Mouse (Mus musculus) stomach, postnatal 0 days (tissue): ENCODE results near the gene Fam151a. TPM values are rescaled to one million over a fixed set of nuclear protein-coding genes. Genes with fewer than 3 reads are reported as not detected.
"Not testable (repeated sequence)": the region's sequence is repeated elsewhere in the genome, so short reads cannot be mapped to it uniquely, and the experiment has no call there.

ENCODE experiments used
- ATAC-seq: fragments of 200-750 bp; cut with Nextera tagmentation; 2 replicates; pipeline ENCODE4 v1.8.0; 2017; ENCODE audit not compliant: low FRiP score, low TSS enrichment
- DNase-seq: peaks from one replicate; pipeline ENCODE4 v3.0.0-alpha.2; 2016; ENCODE audit warnings: low spot score
- H3K27ac ChIP-seq: fragments of 300-500 bp; sonication (generic); replicated peaks from 2 replicates; pipeline ENCODE4 v1.5.1; 2014; ENCODE audit warnings: mild to moderate bottlenecking, control low read depth
- H3K27me3 ChIP-seq: fragments of 300-500 bp; sonication (generic); 2 replicates; pipeline ENCODE4 v1.6.1; 2014; ENCODE audit warnings: low read length; ENCODE audit not compliant: control insufficient read depth, insufficient read depth
- H3K36me3 ChIP-seq: fragments of 300-500 bp; sonication (generic); 2 replicates; pipeline ENCODE4 v1.6.1; 2014; ENCODE audit warnings: low read length, mixed read lengths; ENCODE audit not compliant: control insufficient read depth, insufficient read depth
- H3K4me1 ChIP-seq: fragments of 300-500 bp; sonication (generic); replicated peaks from 2 replicates; pipeline ENCODE4 v1.6.1; 2014; ENCODE audit warnings: antibody characterized with exemption; ENCODE audit not compliant: control insufficient read depth, insufficient read depth
- H3K4me2 ChIP-seq: fragments of 300-500 bp; sonication (generic); replicated peaks from 2 replicates; pipeline ENCODE4 v1.6.1; 2014; ENCODE audit warnings: low read depth, mild to moderate bottlenecking, control low read depth, moderate library complexity
- H3K4me3 ChIP-seq: fragments of 300-500 bp; sonication (generic); 2 replicates; pipeline ENCODE4 v1.5.1; 2014; ENCODE audit warnings: low read depth, low read length, control low read depth
- H3K9ac ChIP-seq: fragments of 300-500 bp; sonication (generic); 2 replicates; pipeline ENCODE4 v1.6.1; 2014; ENCODE audit warnings: mild to moderate bottlenecking, low read length, control low read depth, mixed read lengths
- H3K9me3 ChIP-seq: fragments of 300-500 bp; sonication (generic); 2 replicates; pipeline ENCODE4 v1.6.1; 2016; ENCODE audit warnings: low read length; ENCODE audit not compliant: control insufficient read depth
- CTCF ChIP-seq: IDR thresholded peaks from 2 replicates; pipeline ENCODE4 v1.5.1; 2016; ENCODE audit warnings: antibody characterized with exemption, low read depth, mild to moderate bottlenecking, moderate library complexity
- EP300 ChIP-seq: optimal IDR thresholded peaks from 2 replicates; pipeline ENCODE3; 2016; ENCODE audit warnings: antibody characterized with exemption
- WGBS: fragments of 180-500 bp; shearing (Covaris S2); extraction: QIAGEN DNeasy Blood & Tissue Kit; methylation state at CpG from one replicate; pipeline ENCODE4 v1.1.7; 2014; 5-methylcytosine and 5-hydroxymethylcytosine counted together
- polyA plus RNA-seq: library from polyadenylated mRNA; unstranded; fragments of >200 nt; fragmentation: Nextera tagmentation; extraction: Ambion mirVana; gene quantifications from 2 replicates; pipeline ENCODE4 v1.2.1, GENCODE M21; 2015

Gene Fam151a
- polyA plus RNA-seq, 1 experiment from 2014 or later, result 0.41 TPM

GRCm38 (mm10) chr4:106785753-106786540, 52.3 kb downstream of the Fam151a start:
- Histone ChIP-seq H3K36me3 (no peaks in the 10 kb centered on the region), H3K9me3 (no peaks in the 10 kb centered on the region), H3K4me3 (no peak overlapping the region), H3K4me1 (0 out of 2 replicates have a peak, but pooled peaks cover 2% of the 10 kb centered on the region), H3K9ac (peak overlapping the region; percentile 23; the same call in 1 of the 2 replicates), H3K4me2 (no peak overlapping the region), H3K27me3 (no peaks in the 10 kb centered on the region), H3K27ac (peak overlapping the region; percentile 84)
- ATAC-seq (peak; percentile 38; the same call in 1 of the 2 replicates), DNase-seq (no peak)
- TF ChIP-seq EP300 (no peak), CTCF (no peak)
- 15% methylated on average over 3 of the region's 5 CpGs for WGBS

GRCm38 (mm10) chr4:106787830-106788229, 54.1 kb downstream of the Fam151a start:
- H3K4me1 ChIP-seq, result 0 out of 2 replicates have a peak, but pooled peaks cover 2% of the 10 kb centered on the region

GRCm38 (mm10) chr4:106788627-106789026, 54.9 kb downstream of the Fam151a start:
- Histone ChIP-seq H3K9me3 (no peaks in the 10 kb centered on the region), H3K36me3 (no peaks in the 10 kb centered on the region), H3K4me1 (0 out of 2 replicates have a peak, but pooled peaks cover 2% of the 10 kb centered on the region), H3K9ac (no peak overlapping the region), H3K27ac (no peak overlapping the region), H3K27me3 (no peaks in the 10 kb centered on the region), H3K4me2 (no peak overlapping the region), H3K4me3 (no peak overlapping the region)
- ATAC-seq, result no peak
- no peak for DNase-seq
- WGBS, result 79% methylated on average over 11 of the region's 11 CpGs
- TF ChIP-seq CTCF, result no peak
- no peak for TF ChIP-seq EP300

More at GRCm38 (mm10) chr4:106787830-106788229, 54.1 kb downstream of the Fam151a start:
- Histone ChIP-seq H3K27ac (no peak overlapping the region), H3K36me3 (no peaks in the 10 kb centered on the region), H3K4me2 (no peak overlapping the region), H3K4me3 (no peak overlapping the region), H3K9me3 (no peaks in the 10 kb centered on the region), H3K9ac (no peak overlapping the region), H3K27me3 (no peaks in the 10 kb centered on the region)
- 58% methylated on average over 7 of the region's 7 CpGs for WGBS
- no peak for TF ChIP-seq EP300
- TF ChIP-seq CTCF, result no peak
- DNase-seq (peak; percentile 51), ATAC-seq (peak; percentile 55; the same call in 1 of the 2 replicates)

- DNase-seq (no peak), ATAC-seq (no peak)
- no peaks in the 10 kb centered on the region for H3K27me3 ChIP-seq
- no peaks in the 10 kb centered on the region for H3K36me3 ChIP-seq
- TF ChIP-seq EP300 (no peak), CTCF (no peak)
- no peak overlapping the region for H3K9ac ChIP-seq
- no peaks in the 10 kb centered on the region for H3K9me3 ChIP-seq
- H3K27ac ChIP-seq, result no peak overlapping the region
- 0 out of 2 replicates have a peak, but pooled peaks cover 2% of the 10 kb centered on the region for H3K4me1 ChIP-seq
- WGBS, result 46% methylated on average over 9 of the region's 9 CpGs
- no peak overlapping the region for H3K4me3 ChIP-seq
- no peak overlapping the region for H3K4me2 ChIP-seq
Observed at GRCm38 (mm10) chr4:106789705-106790104, 56.0 kb downstream of the Fam151a start.

- 67% methylated on average over 5 of the region's 5 CpGs for WGBS
- not testable (repeated sequence) for H3K27ac ChIP-seq, H3K36me3 ChIP-seq, H3K9ac ChIP-seq, H3K27me3 ChIP-seq, H3K9me3 ChIP-seq, H3K4me1 ChIP-seq, DNase-seq, ATAC-seq, H3K4me3 ChIP-seq, H3K4me2 ChIP-seq
- peak; percentile 32 for TF ChIP-seq CTCF
Observed at GRCm38 (mm10) chr4:106790218-106790617, 56.5 kb downstream of the Fam151a start.

- WGBS, result 85% methylated on average over 1 of the region's 1 CpGs
- no peak overlapping the region for H3K4me2 ChIP-seq
- no peak for TF ChIP-seq CTCF
- no peak for TF ChIP-seq EP300
- H3K27me3 ChIP-seq, result no peaks in the 10 kb centered on the region
- no peaks in the 10 kb centered on the region for H3K9me3 ChIP-seq
- ATAC-seq (peak; percentile 54; the same call in 1 of the 2 replicates), DNase-seq (no peak)
- H3K9ac ChIP-seq, result no peak overlapping the region
- no peaks in the 10 kb centered on the region for H3K4me1 ChIP-seq
- H3K36me3 ChIP-seq, result no peaks in the 10 kb centered on the region
- H3K4me3 ChIP-seq, result no peak overlapping the region
- H3K27ac ChIP-seq, result no peak overlapping the region
Observed at GRCm38 (mm10) chr4:106790938-106791337, 57.2 kb downstream of the Fam151a start.
